In the genomic region with DNA sequence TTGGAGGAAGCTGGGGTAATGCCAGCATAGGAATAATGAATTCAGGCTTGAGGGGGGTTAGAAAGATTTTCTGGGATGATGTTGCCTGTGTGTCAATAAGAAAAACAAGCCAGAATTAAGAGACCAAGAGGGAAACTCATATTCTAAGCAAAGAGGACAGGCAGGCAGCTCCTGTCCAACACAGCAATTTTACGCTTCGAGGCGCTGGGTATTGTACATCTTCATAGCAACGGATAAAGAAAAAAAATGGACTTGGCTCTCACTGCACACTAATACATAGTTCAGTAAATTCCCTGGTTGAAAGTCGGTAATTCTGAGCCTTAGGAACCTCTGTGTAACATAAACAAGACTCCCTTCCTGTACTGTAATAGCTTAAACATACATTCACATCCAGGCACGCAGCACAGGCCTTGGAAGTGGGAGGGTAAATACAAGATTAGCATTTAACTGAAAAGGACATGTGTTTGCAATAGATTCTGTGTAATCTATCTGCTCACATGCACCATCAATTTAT, we compare ENCODE assay signal across 28 mouse cellular contexts.
A peak's percentile ranks its signal among the peaks of the same experiment; 100 is the strongest.
DNase-seq lines count a peak whose midpoint lies in the region; ATAC-seq and TF ChIP-seq lines count a peak whose summit lies in the region.
"Had no signal": no experiment of that assay in that cellular context is flagged by ENCODE, and none has a peak within 500 bp of the region (broad histone marks: within the 10 kb centered on the region; RNA-seq: fewer than 3 reads in every experiment).

No protein-coding gene starts in this region.

- no peaks in the 10 kb centered on the region for H3K36me3 ChIP-seq in hindbrain, postnatal 0 days (ENCODE audit: insufficient read depth, low read length)
- no peaks in the 10 kb centered on the region for H3K36me3 ChIP-seq in hindbrain, embryonic 10.5 days
- no peaks in the 10 kb centered on the region for H3K36me3 ChIP-seq in lung, embryonic 14.5 days (ENCODE audit: insufficient read depth)
- H3K36me3 ChIP-seq in embryonic facial prominence, embryonic 15.5 days = no peaks in the 10 kb centered on the region
- H3K36me3 ChIP-seq in intestine, embryonic 16.5 days (ENCODE audit: control insufficient read depth, insufficient read depth, low read length) = no peaks in the 10 kb centered on the region
- H3K36me3 ChIP-seq: hindbrain, embryonic 13.5 days; liver, embryonic 15.5 days; midbrain, embryonic 12.5 days; neural tube, embryonic 15.5 days had no signal

- no peak overlapping the region for H3K4me2 ChIP-seq in hindbrain, postnatal 0 days (ENCODE audit: low read depth, low read length)
- H3K4me2 ChIP-seq in lung, embryonic 14.5 days = no peak overlapping the region
- no peak overlapping the region for H3K4me2 ChIP-seq in embryonic facial prominence, embryonic 15.5 days (replicated peaks)
- H3K4me2 ChIP-seq in intestine, embryonic 16.5 days (ENCODE audit: low read depth, low read length) = no peak overlapping the region
- H3K4me2 ChIP-seq: forebrain, embryonic 13.5 days; heart, embryonic 11.5 days; hindbrain, embryonic 13.5 days; liver, embryonic 15.5 days; midbrain, embryonic 12.5 days; neural tube, embryonic 15.5 days had no signal

- H3K9ac ChIP-seq in hindbrain, postnatal 0 days (replicated peaks; ENCODE audit: low read length) = no peak overlapping the region
- no peak overlapping the region for H3K9ac ChIP-seq in lung, embryonic 14.5 days
- no peak overlapping the region for H3K9ac ChIP-seq in embryonic facial prominence, embryonic 15.5 days
- no peak overlapping the region for H3K9ac ChIP-seq in intestine, embryonic 16.5 days (ENCODE audit: low read depth, low read length)
- H3K9ac ChIP-seq: forebrain, embryonic 13.5 days; hindbrain, embryonic 13.5 days; liver, embryonic 15.5 days; midbrain, embryonic 12.5 days; neural tube, embryonic 15.5 days had no signal

- no peak overlapping the region for H3K27ac ChIP-seq in hindbrain, postnatal 0 days
- H3K27ac ChIP-seq in hindbrain, embryonic 10.5 days = no peak overlapping the region
- no peak overlapping the region for H3K27ac ChIP-seq in lung, embryonic 14.5 days (ENCODE audit: low read depth)
- H3K27ac ChIP-seq in embryonic facial prominence, embryonic 15.5 days (replicated peaks) = 0 out of 2 replicates have a peak overlapping the region, but pooled peaks have one; percentile 28
- H3K27ac ChIP-seq in intestine, embryonic 16.5 days (ENCODE audit: low read length) = peak overlapping the region; percentile 8; the same call in 1 of the 2 replicates
- H3K27ac ChIP-seq: forebrain, embryonic 13.5 days; hindbrain, embryonic 13.5 days; left cerebral cortex, adult 2 months; liver, embryonic 15.5 days; midbrain, embryonic 12.5 days; neural tube, embryonic 15.5 days had no signal

- H3K4me1 ChIP-seq in hindbrain, postnatal 0 days (ENCODE audit: insufficient read depth, low read length) = no peaks in the 10 kb centered on the region
- no peaks in the 10 kb centered on the region for H3K4me1 ChIP-seq in hindbrain, embryonic 10.5 days (replicated peaks)
- H3K4me1 ChIP-seq in lung, embryonic 14.5 days (ENCODE audit: insufficient read depth) = no peaks in the 10 kb centered on the region
- H3K4me1 ChIP-seq in lung, adult 2 months (ENCODE audit: control insufficient read depth, insufficient read depth, low read length) = no peaks in the 10 kb centered on the region
- H3K4me1 ChIP-seq in embryonic facial prominence, embryonic 15.5 days = 0 out of 2 replicates have a peak, but pooled peaks cover 7% of the 10 kb centered on the region
- no peaks in the 10 kb centered on the region for H3K4me1 ChIP-seq in intestine, embryonic 16.5 days (ENCODE audit: control insufficient read depth, insufficient read depth, low read length)
- H3K4me1 ChIP-seq: forebrain, embryonic 13.5 days; hindbrain, embryonic 13.5 days; liver, embryonic 15.5 days; midbrain, embryonic 12.5 days had no signal

- H3K9me3 ChIP-seq in hindbrain, postnatal 0 days (ENCODE audit: low read length) = no peaks in the 10 kb centered on the region
- H3K9me3 ChIP-seq in hindbrain, embryonic 10.5 days = no peaks in the 10 kb centered on the region
- no peaks in the 10 kb centered on the region for H3K9me3 ChIP-seq in lung, embryonic 14.5 days (ENCODE audit: low read depth, low read length)
- H3K9me3 ChIP-seq in embryonic facial prominence, embryonic 15.5 days (replicated peaks) = no peaks in the 10 kb centered on the region
- no peaks in the 10 kb centered on the region for H3K9me3 ChIP-seq in intestine, embryonic 16.5 days (ENCODE audit: control insufficient read depth, low read length)
- H3K9me3 ChIP-seq: forebrain, embryonic 13.5 days; hindbrain, embryonic 13.5 days; liver, embryonic 15.5 days; midbrain, embryonic 12.5 days; neural tube, embryonic 15.5 days had no signal

- TF ChIP-seq POLR2A in lung, adult 2 months (IDR thresholded peaks at IDR 0.05; ENCODE audit: borderline replicate concordance, extremely low read depth, low read depth, low read length) = no peak

- H3K4me3 ChIP-seq in hindbrain, postnatal 0 days (ENCODE audit: low read length) = no peak overlapping the region
- H3K4me3 ChIP-seq in hindbrain, embryonic 10.5 days = no peak overlapping the region
- no peak overlapping the region for H3K4me3 ChIP-seq in lung, embryonic 14.5 days (ENCODE audit: low read depth, low read length)
- no peak overlapping the region for H3K4me3 ChIP-seq in lung, adult 2 months (replicated peaks; ENCODE audit: extremely low read depth, low read depth, low read length)
- H3K4me3 ChIP-seq in embryonic facial prominence, embryonic 15.5 days (replicated peaks) = no peak overlapping the region
- H3K4me3 ChIP-seq in intestine, embryonic 16.5 days (ENCODE audit: low read length) = no peak overlapping the region
- H3K4me3 ChIP-seq: forebrain, embryonic 13.5 days; hindbrain, embryonic 13.5 days; left cerebral cortex, adult 2 months; liver, embryonic 15.5 days; midbrain, embryonic 12.5 days; neural tube, embryonic 15.5 days had no signal

- no peaks in the 10 kb centered on the region for H3K27me3 ChIP-seq in hindbrain, postnatal 0 days (ENCODE audit: insufficient read depth, low read length)
- no peaks in the 10 kb centered on the region for H3K27me3 ChIP-seq in hindbrain, embryonic 10.5 days (ENCODE audit: insufficient read depth, poor library complexity, severe bottlenecking)
- H3K27me3 ChIP-seq in lung, embryonic 14.5 days (ENCODE audit: insufficient read depth, low read length) = no peaks in the 10 kb centered on the region
- H3K27me3 ChIP-seq in embryonic facial prominence, embryonic 15.5 days = no peaks in the 10 kb centered on the region
- no peaks in the 10 kb centered on the region for H3K27me3 ChIP-seq in intestine, embryonic 16.5 days (replicated peaks; ENCODE audit: control insufficient read depth, insufficient read depth, low read length)
- H3K27me3 ChIP-seq: forebrain, embryonic 13.5 days; hindbrain, embryonic 13.5 days; liver, embryonic 15.5 days; midbrain, embryonic 12.5 days; neural tube, embryonic 15.5 days had no signal

- ATAC-seq in hindbrain, postnatal 0 days = peak; percentile 61; the same call in 1 of the 2 replicates
- ATAC-seq in lung, embryonic 14.5 days (ENCODE audit: insufficient read depth) = no peak
- ATAC-seq in embryonic facial prominence, embryonic 15.5 days (ENCODE audit: insufficient number of reproducible peaks, low FRiP score, low TSS enrichment, low read depth) = no peak
- 0 out of 2 replicates have a peak, but pooled peaks have one; percentile 33 for ATAC-seq in intestine, embryonic 16.5 days
- ATAC-seq: forebrain, embryonic 13.5 days had no signal

- 27% methylated on average over 6 of the region's 6 CpGs for WGBS in hindbrain, postnatal 0 days
- 80% methylated on average over 6 of the region's 6 CpGs for WGBS in hindbrain, embryonic 10.5 days
- WGBS in lung, embryonic 14.5 days = 39% methylated on average over 6 of the region's 6 CpGs
- 46% methylated on average over 6 of the region's 6 CpGs for WGBS in lung, adult 2 months
- WGBS in embryonic facial prominence, embryonic 15.5 days = 40% methylated on average over 6 of the region's 6 CpGs
- WGBS in intestine, embryonic 16.5 days = 56% methylated on average over 6 of the region's 6 CpGs

- DNase-seq in hindbrain, postnatal 0 days (ENCODE audit: low spot score) = peak; percentile 46
- no peak for DNase-seq in hindbrain, embryonic 10.5 days (ENCODE audit: low spot score)
- peak; percentile 16 for DNase-seq in lung, embryonic 14.5 days
- DNase-seq in lung, adult 2 months = no peak
- DNase-seq in thymus, postnatal 0 days (ENCODE audit: low spot score) = no peak
- DNase-seq: adrenal gland, postnatal 36 days; B cell, adult 2 months; cerebellum, adult 18-20 months; embryo, embryonic 11 days; gastrocnemius, postnatal 36 days; heart, adult 18-20 months; heart, postnatal 36 days; kidney, adult 11 months; kidney, postnatal 14 days; lung, postnatal 36 days; retina, postnatal 1 day; right cerebral cortex, postnatal 14 days; thymus, adult 2 months; thymus, postnatal 4 days had no signal

- TF ChIP-seq CTCF in hindbrain, postnatal 0 days (IDR thresholded peaks at IDR 0.05; ENCODE audit: low read depth) = no peak
- TF ChIP-seq CTCF in lung, embryonic 14.5 days (IDR thresholded peaks at IDR 0.05; ENCODE audit: low read depth) = no peak
- no peak for TF ChIP-seq CTCF in lung, adult 2 months (IDR thresholded peaks at IDR 0.05; ENCODE audit: insufficient read depth, low read length)

Comparison
In these comparisons a context has a peak if more than half of its experiments do, and no peak if none do; other contexts are left out.
1. DNase-seq: peak in hindbrain, postnatal 0 days (single experiment) and lung, embryonic 14.5 days (single experiment); none in hindbrain, embryonic 10.5 days (single experiment), lung, adult 2 months (single experiment) and thymus, postnatal 0 days (single experiment).
2. ATAC-seq: peak in hindbrain, postnatal 0 days (single experiment) and intestine, embryonic 16.5 days (single experiment); none in lung, embryonic 14.5 days (single experiment) and embryonic facial prominence, embryonic 15.5 days (single experiment).
3. H3K27ac ChIP-seq: peak in embryonic facial prominence, embryonic 15.5 days (single experiment) and intestine, embryonic 16.5 days (single experiment); none in hindbrain, postnatal 0 days (single experiment), hindbrain, embryonic 10.5 days (single experiment) and lung, embryonic 14.5 days (single experiment).